Mouse (Mus musculus) olfactory bulb, adult 2 months (tissue): ENCODE data around the gene Pla2g4e.

Experiments
- CTCF ChIP-seq: fragments of 200-500 bp; IDR thresholded peaks from 2 replicates; pipeline ENCODE4 v1.5.1; 2012; ENCODE audit warnings: low read depth, mild to moderate bottlenecking, low read length, moderate library complexity; ENCODE audit not compliant: insufficient read depth
- POLR2A ChIP-seq: fragments of 200-500 bp; IDR thresholded peaks from 2 replicates; pipeline ENCODE4 v1.6.1; 2012; ENCODE audit warnings: mild to moderate bottlenecking, low read depth, low read length, moderate library complexity; ENCODE audit not compliant: insufficient read depth

- TF ChIP-seq POLR2A (no peak), CTCF (no peak)
Measured at GRCm38 (mm10) chr2:120158016-120158415, 87.1 kb downstream of the Pla2g4e start.
